Mouse (Mus musculus): ENCODE measurements around the gene Nupr1. TPM values are rescaled to one million over a fixed set of nuclear protein-coding genes. Genes with fewer than 3 reads are reported as not detected.
A peak's percentile ranks its signal among the peaks of the same experiment; 100 is the strongest.

Gene Nupr1
- polyA plus RNA-seq, 1 experiment, result 0.35 TPM

GRCm38 (mm10) chr7:126667495-126668090 lies 36.9 kb upstream of the Nupr1 start:
- no peak overlapping the region for H3K4me3 ChIP-seq (replicated peaks)
- H3K27me3 ChIP-seq (ENCODE audit: control insufficient read depth), result no peaks in the 10 kb centered on the region
- H3K36me3 ChIP-seq (ENCODE audit: control insufficient read depth), result peaks cover 91% of the 10 kb centered on the region
- H3K4me1 ChIP-seq (ENCODE audit: control insufficient read depth), result peaks cover 4% of the 10 kb centered on the region; the same call in 1 of the 2 replicates
- no peak for TF ChIP-seq GATA1 (IDR thresholded peaks at IDR 0.05; ENCODE audit: low read length)
- TF ChIP-seq TAL1 (IDR thresholded peaks at IDR 0.05; ENCODE audit: low read length), result no peak
- H3K9me3 ChIP-seq (ENCODE audit: control insufficient read depth, low read length), result no peaks in the 10 kb centered on the region

- TF ChIP-seq TAL1 (IDR thresholded peaks at IDR 0.05; ENCODE audit: low read length) (no peak), GATA1 (IDR thresholded peaks at IDR 0.05; ENCODE audit: low read length) (no peak)
- Histone ChIP-seq H3K9me3 (ENCODE audit: control insufficient read depth, low read length) (no peaks in the 10 kb centered on the region), H3K4me3 (replicated peaks) (no peak overlapping the region), H3K36me3 (ENCODE audit: control insufficient read depth) (peaks cover 81% of the 10 kb centered on the region), H3K4me1 (ENCODE audit: control insufficient read depth) (peaks cover 4% of the 10 kb centered on the region; the same call in 1 of the 2 replicates), H3K27me3 (ENCODE audit: control insufficient read depth) (no peaks in the 10 kb centered on the region)
These were observed 34.6 kb upstream of the Nupr1 start for GRCm38 (mm10) chr7:126665269-126665668.

GRCm38 (mm10) chr7:126663646-126664045 lies 33.0 kb upstream of the Nupr1 start:
- TF ChIP-seq TAL1 (IDR thresholded peaks at IDR 0.05; ENCODE audit: low read length) (no peak), GATA1 (IDR thresholded peaks at IDR 0.05; ENCODE audit: low read length) (no peak)
- Histone ChIP-seq H3K27me3 (ENCODE audit: control insufficient read depth) (no peaks in the 10 kb centered on the region), H3K9me3 (ENCODE audit: control insufficient read depth, low read length) (no peaks in the 10 kb centered on the region), H3K4me3 (replicated peaks) (no peak overlapping the region), H3K36me3 (ENCODE audit: control insufficient read depth) (peaks cover 68% of the 10 kb centered on the region), H3K4me1 (ENCODE audit: control insufficient read depth) (peaks cover 4% of the 10 kb centered on the region; the same call in 1 of the 2 replicates)

- peaks cover 45% of the 10 kb centered on the region for H3K36me3 ChIP-seq (ENCODE audit: control insufficient read depth)
- no peaks in the 10 kb centered on the region for H3K27me3 ChIP-seq (ENCODE audit: control insufficient read depth)
- H3K4me1 ChIP-seq (ENCODE audit: control insufficient read depth), result peaks cover 23% of the 10 kb centered on the region
- H3K4me3 ChIP-seq (replicated peaks), result no peak overlapping the region
- no peaks in the 10 kb centered on the region for H3K9me3 ChIP-seq (ENCODE audit: control insufficient read depth, low read length)
- no peak for TF ChIP-seq GATA1 (IDR thresholded peaks at IDR 0.05; ENCODE audit: low read length)
- TF ChIP-seq TAL1 (IDR thresholded peaks at IDR 0.05; ENCODE audit: low read length), result no peak
These were observed 29.1 kb upstream of the Nupr1 start for GRCm38 (mm10) chr7:126659771-126660170.

- no peaks in the 10 kb centered on the region for H3K27me3 ChIP-seq (ENCODE audit: control insufficient read depth)
- no peaks in the 10 kb centered on the region for H3K9me3 ChIP-seq (ENCODE audit: control insufficient read depth, low read length)
- no peak overlapping the region for H3K4me3 ChIP-seq (replicated peaks)
- peaks cover 36% of the 10 kb centered on the region for H3K4me1 ChIP-seq (ENCODE audit: control insufficient read depth)
- TF ChIP-seq TAL1 (IDR thresholded peaks at IDR 0.05; ENCODE audit: low read length) (no peak), GATA1 (IDR thresholded peaks at IDR 0.05; ENCODE audit: low read length) (no peak)
- peaks cover 35% of the 10 kb centered on the region for H3K36me3 ChIP-seq (ENCODE audit: control insufficient read depth)
These were observed 26.9 kb upstream of the Nupr1 start for GRCm38 (mm10) chr7:126657522-126657921.

- Histone ChIP-seq H3K9me3 (ENCODE audit: control insufficient read depth, low read length) (no peaks in the 10 kb centered on the region), H3K36me3 (ENCODE audit: control insufficient read depth) (peaks cover 30% of the 10 kb centered on the region), H3K27me3 (ENCODE audit: control insufficient read depth) (no peaks in the 10 kb centered on the region), H3K4me3 (replicated peaks) (no peak overlapping the region), H3K4me1 (ENCODE audit: control insufficient read depth) (peaks cover 53% of the 10 kb centered on the region)
- TF ChIP-seq TAL1 (IDR thresholded peaks at IDR 0.05; ENCODE audit: low read length), result no peak
- no peak for TF ChIP-seq GATA1 (IDR thresholded peaks at IDR 0.05; ENCODE audit: low read length)
These were observed 25.0 kb upstream of the Nupr1 start for GRCm38 (mm10) chr7:126655695-126656094.

GRCm38 (mm10) chr7:126653991-126654390 lies 23.3 kb upstream of the Nupr1 start:
- no peak for TF ChIP-seq GATA1 (IDR thresholded peaks at IDR 0.05; ENCODE audit: low read length)
- no peak overlapping the region for H3K4me3 ChIP-seq (replicated peaks)
- H3K9me3 ChIP-seq (ENCODE audit: control insufficient read depth, low read length), result no peaks in the 10 kb centered on the region
- peaks cover 30% of the 10 kb centered on the region for H3K36me3 ChIP-seq (ENCODE audit: control insufficient read depth)
- H3K4me1 ChIP-seq (ENCODE audit: control insufficient read depth), result peaks cover 69% of the 10 kb centered on the region
- no peaks in the 10 kb centered on the region for H3K27me3 ChIP-seq (ENCODE audit: control insufficient read depth)

GRCm38 (mm10) chr7:126650852-126651251 lies 20.2 kb upstream of the Nupr1 start:
- peaks cover 23% of the 10 kb centered on the region for H3K36me3 ChIP-seq (ENCODE audit: control insufficient read depth)
- H3K4me1 ChIP-seq (ENCODE audit: control insufficient read depth), result peaks cover 62% of the 10 kb centered on the region
- no peaks in the 10 kb centered on the region for H3K9me3 ChIP-seq (ENCODE audit: control insufficient read depth, low read length)
- peak overlapping the region; percentile 30 for H3K4me3 ChIP-seq (replicated peaks)
- no peaks in the 10 kb centered on the region for H3K27me3 ChIP-seq (ENCODE audit: control insufficient read depth)
- no peak for TF ChIP-seq TAL1 (IDR thresholded peaks at IDR 0.05; ENCODE audit: low read length)
- peak; percentile 82 for TF ChIP-seq GATA1 (IDR thresholded peaks at IDR 0.05; ENCODE audit: low read length)

GRCm38 (mm10) chr7:126649231-126650051 lies 18.8 kb upstream of the Nupr1 start, which contains the start of gene Sgf29:
Sgf29 (plus strand) TSS chr7:126649309.
- Histone ChIP-seq H3K36me3 (ENCODE audit: control insufficient read depth) (peaks cover 18% of the 10 kb centered on the region), H3K27me3 (ENCODE audit: control insufficient read depth) (no peaks in the 10 kb centered on the region), H3K4me1 (ENCODE audit: control insufficient read depth) (peaks cover 53% of the 10 kb centered on the region), H3K9me3 (ENCODE audit: control insufficient read depth, low read length) (no peaks in the 10 kb centered on the region), H3K4me3 (replicated peaks) (peak within 1 kb of the TSS; percentile 70)
- TF ChIP-seq GATA1 (IDR thresholded peaks at IDR 0.05; ENCODE audit: low read length) (peak; percentile 38; the same call in 1 of the 2 replicates), TAL1 (IDR thresholded peaks at IDR 0.05; ENCODE audit: low read length) (no peak)

Measured in erythroblast, embryonic 14.5 days (primary cell).